In genomic region chr17:7168961-7169626, GRCm38 (mm10) we compare ENCODE assay signal across 8 mouse cellular contexts. TPM values are rescaled to one million over a fixed set of nuclear protein-coding genes. Genes with fewer than 3 reads are reported as not detected.
A peak's percentile ranks its signal among the peaks of the same experiment; 100 is the strongest.
DNase-seq lines count a peak whose midpoint lies in the region; ATAC-seq lines count a peak whose summit lies in the region.

No protein-coding gene starts in this region.

- intact Hi-C loops in left cerebral cortex, postnatal 25 days (cut with DNase I): no loop called here

- H3K27ac ChIP-seq in forebrain, embryonic 12.5 days: peak overlapping the region; percentile 93

- 9% methylated on average over 15 of the region's 15 CpGs for WGBS in forebrain, embryonic 12.5 days

- no peaks in the 10 kb centered on the region for H3K27me3 ChIP-seq in forebrain, embryonic 12.5 days
- H3K27me3 ChIP-seq in megakaryocyte, embryonic 14.5 days (replicated peaks): peaks cover 58% of the 10 kb centered on the region
- H3K27me3 ChIP-seq in splenic B cell, adult 2 months (ENCODE audit: control insufficient read depth, insufficient read depth, low read length, poor library complexity, severe bottlenecking): no peaks in the 10 kb centered on the region

- H3K4me2 ChIP-seq in forebrain, embryonic 12.5 days: peak overlapping the region; percentile 71

- H3K4me3 ChIP-seq in forebrain, embryonic 12.5 days (replicated peaks): peak overlapping the region; percentile 84
- H3K4me3 ChIP-seq in megakaryocyte, embryonic 14.5 days (replicated peaks): peak overlapping the region; percentile 90

- H3K4me1 ChIP-seq in forebrain, embryonic 12.5 days: peaks cover 33% of the 10 kb centered on the region
- H3K4me1 ChIP-seq in megakaryocyte, embryonic 14.5 days: peaks cover 18% of the 10 kb centered on the region

- H3K9ac ChIP-seq in forebrain, embryonic 12.5 days: peak overlapping the region; percentile 56

- H3K36me3 ChIP-seq in forebrain, embryonic 12.5 days (replicated peaks): no peaks in the 10 kb centered on the region
- no peaks in the 10 kb centered on the region for H3K36me3 ChIP-seq in megakaryocyte, embryonic 14.5 days (replicated peaks; ENCODE audit: low read length)
- H3K36me3 ChIP-seq in splenic B cell, adult 2 months (ENCODE audit: control insufficient read depth, insufficient read depth, low read length, poor library complexity, severe bottlenecking): no peaks in the 10 kb centered on the region

- H3K9me3 ChIP-seq in forebrain, embryonic 12.5 days: no peaks in the 10 kb centered on the region
- no peaks in the 10 kb centered on the region for H3K9me3 ChIP-seq in megakaryocyte, embryonic 14.5 days

- DNase-seq in CD4-positive, CD25-positive, alpha-beta regulatory T cell, adult 2 months (ENCODE audit: low read depth, low spot score): peak; percentile 62
- DNase-seq in heart, postnatal 4 days: peak; percentile 75
- DNase-seq in kidney, postnatal 4 days: peak; percentile 72 to 83
- DNase-seq in splenic B cell, adult 2 months (ENCODE audit: low read depth, low spot score): peak; percentile 60
- DNase-seq in left cerebral cortex, postnatal 25 days (ENCODE audit: low spot score in 2 of 2): no peak

- ATAC-seq in activated CD4-positive, CD25-positive, alpha-beta regulatory T cell, adult 4 months: peak; percentile 9
- ATAC-seq in forebrain, embryonic 12.5 days (ENCODE audit: low FRiP score): peak; percentile 62

RNA-seq across cellular contexts. Expression of gene Rps6ka2, which starts 0.8 kb away (rescaled TPM):
- under 1 TPM; 0.57 to 0.60 TPM for polyA plus RNA-seq in activated CD4-positive, CD25-positive, alpha-beta regulatory T cell, adult 4 months (2017; shearing (Covaris generic))
- 23.6 and 27.2 TPM in 2 replicates for polyA plus RNA-seq in forebrain, embryonic 12.5 days (2016; fragmentation: Nextera tagmentation; extraction: Ambion mirVana)
- total RNA-seq in heart, postnatal 4 days (2021): 10 to 100 TPM; 26.2 to 31.1 TPM
- 0.09 TPM in 1 of 2 replicates, not detected in the other for polyA plus RNA-seq in megakaryocyte, embryonic 14.5 days (2012; ENCODE audit: insufficient read depth, low replicate concordance)
- 10 to 100 TPM; 57.1 to 59.2 TPM for total RNA-seq in left cerebral cortex, postnatal 25 days (2021)

Comparison
In these comparisons a context has a peak if more than half of its experiments do, and no peak if none do; other contexts are left out.
1. DNase-seq: peak in CD4-positive, CD25-positive, alpha-beta regulatory T cell, adult 2 months (single experiment), heart, postnatal 4 days (single experiment), kidney, postnatal 4 days (2 of 2) and splenic B cell, adult 2 months (single experiment); none in left cerebral cortex, postnatal 25 days (0 of 2).
2. RNA of gene Rps6ka2, which starts 0.8 kb away (polyA plus RNA-seq): 23.6 to 27.2 TPM in forebrain, embryonic 12.5 days; 0.57 to 0.60 TPM in activated CD4-positive, CD25-positive, alpha-beta regulatory T cell, adult 4 months and 0.09 TPM in megakaryocyte, embryonic 14.5 days; every median in the first group is over 10 times any median in the second.